Mouse (Mus musculus): ENCODE results near the gene Gm27029. TPM values are rescaled to one million over a fixed set of nuclear protein-coding genes. Genes with fewer than 3 reads are reported as not detected.
"Not testable (repeated sequence)": the region's sequence is repeated elsewhere in the genome, so short reads cannot be mapped to it uniquely, and the experiment has no call there.

Gene Gm27029
- polyA plus RNA-seq, 1 experiment, result 3.7 TPM

GRCm38 (mm10) chr11:101417101-101417855 is 7.3 kb downstream of the Gm27029 start, which contains the start of gene Aarsd1:
TSS of gene Aarsd1 (minus strand) at chr11:101417615.
- Histone ChIP-seq H3K4me1 (ENCODE audit: control insufficient read depth) (peaks cover 30% of the 10 kb centered on the region), H3K27me3 (ENCODE audit: control insufficient read depth) (no peaks in the 10 kb centered on the region), H3K36me3 (ENCODE audit: control insufficient read depth) (peaks cover 26% of the 10 kb centered on the region), H3K9me3 (ENCODE audit: control insufficient read depth, low read length) (no peaks in the 10 kb centered on the region), H3K4me3 (replicated peaks) (peak within 1 kb of the TSS; percentile 74)
- no peak for TF ChIP-seq GATA1 (IDR thresholded peaks at IDR 0.05; ENCODE audit: low read length)
- no peak for TF ChIP-seq TAL1 (IDR thresholded peaks at IDR 0.05; ENCODE audit: low read length)

GRCm38 (mm10) chr11:101416433-101417100 is 8.0 kb downstream of the Gm27029 start:
- TF ChIP-seq TAL1 (IDR thresholded peaks at IDR 0.05; ENCODE audit: low read length) (no peak), GATA1 (IDR thresholded peaks at IDR 0.05; ENCODE audit: low read length) (no peak)
- Histone ChIP-seq H3K9me3 (ENCODE audit: control insufficient read depth, low read length) (no peaks in the 10 kb centered on the region), H3K4me1 (ENCODE audit: control insufficient read depth) (peaks cover 24% of the 10 kb centered on the region)

GRCm38 (mm10) chr11:101415306-101415705 is 9.3 kb downstream of the Gm27029 start:
- H3K4me3 ChIP-seq (replicated peaks), result no peak overlapping the region
- TF ChIP-seq TAL1 (IDR thresholded peaks at IDR 0.05; ENCODE audit: low read length), result no peak
- no peak for TF ChIP-seq GATA1 (IDR thresholded peaks at IDR 0.05; ENCODE audit: low read length)
- H3K36me3 ChIP-seq (ENCODE audit: control insufficient read depth), result peaks cover 46% of the 10 kb centered on the region
- H3K9me3 ChIP-seq (ENCODE audit: control insufficient read depth, low read length), result no peaks in the 10 kb centered on the region
- H3K27me3 ChIP-seq (ENCODE audit: control insufficient read depth), result no peaks in the 10 kb centered on the region
- peaks cover 24% of the 10 kb centered on the region for H3K4me1 ChIP-seq (ENCODE audit: control insufficient read depth)

More at GRCm38 (mm10) chr11:101416433-101417100, 8.0 kb downstream of the Gm27029 start:
- H3K36me3 ChIP-seq (ENCODE audit: control insufficient read depth), result peaks cover 33% of the 10 kb centered on the region
- peak overlapping the region; percentile 74 for H3K4me3 ChIP-seq (replicated peaks)
- no peaks in the 10 kb centered on the region for H3K27me3 ChIP-seq (ENCODE audit: control insufficient read depth)

GRCm38 (mm10) chr11:101395110-101395509 is 29.5 kb downstream of the Gm27029 start:
- H3K27me3 ChIP-seq (ENCODE audit: control insufficient read depth), result no peaks in the 10 kb centered on the region
- H3K4me1 ChIP-seq (ENCODE audit: control insufficient read depth), result no peaks in the 10 kb centered on the region; the same call in 1 of the 2 replicates
- no peak overlapping the region for H3K4me3 ChIP-seq (replicated peaks)
- TF ChIP-seq TAL1 (IDR thresholded peaks at IDR 0.05; ENCODE audit: low read length) (no peak), GATA1 (IDR thresholded peaks at IDR 0.05; ENCODE audit: low read length) (no peak)
- H3K36me3 ChIP-seq (ENCODE audit: control insufficient read depth), result no peaks in the 10 kb centered on the region
- no peaks in the 10 kb centered on the region for H3K9me3 ChIP-seq (ENCODE audit: control insufficient read depth, low read length)

GRCm38 (mm10) chr11:101381817-101382216 is 42.8 kb downstream of the Gm27029 start:
- Histone ChIP-seq H3K27me3 (ENCODE audit: control insufficient read depth) (peaks cover 4% of the 10 kb centered on the region), H3K4me1 (ENCODE audit: control insufficient read depth) (peaks cover 2% of the 10 kb centered on the region), H3K9me3 (ENCODE audit: control insufficient read depth, low read length) (no peaks in the 10 kb centered on the region), H3K36me3 (ENCODE audit: control insufficient read depth) (no peaks in the 10 kb centered on the region), H3K4me3 (replicated peaks) (no peak overlapping the region)
- TF ChIP-seq GATA1 (IDR thresholded peaks at IDR 0.05; ENCODE audit: low read length), result no peak
- no peak for TF ChIP-seq TAL1 (IDR thresholded peaks at IDR 0.05; ENCODE audit: low read length)

GRCm38 (mm10) chr11:101378926-101379325 is 45.7 kb downstream of the Gm27029 start:
- Histone ChIP-seq H3K27me3 (ENCODE audit: control insufficient read depth) (peaks cover 8% of the 10 kb centered on the region), H3K4me3 (replicated peaks) (no peak overlapping the region), H3K4me1 (ENCODE audit: control insufficient read depth) (peaks cover 2% of the 10 kb centered on the region), H3K36me3 (ENCODE audit: control insufficient read depth) (no peaks in the 10 kb centered on the region), H3K9me3 (ENCODE audit: control insufficient read depth, low read length) (no peaks in the 10 kb centered on the region)
- no peak for TF ChIP-seq GATA1 (IDR thresholded peaks at IDR 0.05; ENCODE audit: low read length)
- TF ChIP-seq TAL1 (IDR thresholded peaks at IDR 0.05; ENCODE audit: low read length), result no peak

- not testable (repeated sequence) for H3K4me1 ChIP-seq (ENCODE audit: control insufficient read depth); H3K4me3 ChIP-seq (replicated peaks); H3K27me3 ChIP-seq (ENCODE audit: control insufficient read depth); H3K9me3 ChIP-seq (ENCODE audit: control insufficient read depth, low read length); H3K36me3 ChIP-seq (ENCODE audit: control insufficient read depth)
Observed at GRCm38 (mm10) chr11:101378196-101378595, 46.4 kb downstream of the Gm27029 start.

GRCm38 (mm10) chr11:101374421-101374938 is 50.1 kb downstream of the Gm27029 start:
- no peaks in the 10 kb centered on the region for H3K9me3 ChIP-seq (ENCODE audit: control insufficient read depth, low read length)
- no peaks in the 10 kb centered on the region for H3K36me3 ChIP-seq (ENCODE audit: control insufficient read depth)
- no peak overlapping the region for H3K4me3 ChIP-seq (replicated peaks)
- no peaks in the 10 kb centered on the region for H3K4me1 ChIP-seq (ENCODE audit: control insufficient read depth)
- TF ChIP-seq TAL1 (IDR thresholded peaks at IDR 0.05; ENCODE audit: low read length) (no peak), GATA1 (IDR thresholded peaks at IDR 0.05; ENCODE audit: low read length) (no peak)
- peaks cover 8% of the 10 kb centered on the region for H3K27me3 ChIP-seq (ENCODE audit: control insufficient read depth)

GRCm38 (mm10) chr11:101370141-101370540 is 54.5 kb downstream of the Gm27029 start:
- H3K4me1 ChIP-seq (ENCODE audit: control insufficient read depth), result no peaks in the 10 kb centered on the region
- H3K9me3 ChIP-seq (ENCODE audit: control insufficient read depth, low read length), result no peaks in the 10 kb centered on the region
- H3K27me3 ChIP-seq (ENCODE audit: control insufficient read depth), result peaks cover 2% of the 10 kb centered on the region; the same call in 1 of the 2 replicates
- TF ChIP-seq GATA1 (IDR thresholded peaks at IDR 0.05; ENCODE audit: low read length), result no peak
- no peak for TF ChIP-seq TAL1 (IDR thresholded peaks at IDR 0.05; ENCODE audit: low read length)
- no peak overlapping the region for H3K4me3 ChIP-seq (replicated peaks)
- no peaks in the 10 kb centered on the region for H3K36me3 ChIP-seq (ENCODE audit: control insufficient read depth)
